Mouse (Mus musculus): ENCODE data around the gene Gm438. TPM values are rescaled to one million over a fixed set of nuclear protein-coding genes. Genes with fewer than 3 reads are reported as not detected.
"Not testable (repeated sequence)": the region's sequence is repeated elsewhere in the genome, so short reads cannot be mapped to it uniquely, and the experiment has no call there.

The Gm438 gene
- polyA plus RNA-seq (2016; fragmentation: Nextera tagmentation; extraction: Ambion mirVana): not detected in 2 replicates

- no peaks in the 10 kb centered on the region for H3K9me3 ChIP-seq
- H3K27ac ChIP-seq (replicated peaks): no peak within 1 kb of the TSS
- H3K4me1 ChIP-seq: no peaks in the 10 kb centered on the region
- H3K36me3 ChIP-seq: no peaks in the 10 kb centered on the region
- H3K27me3 ChIP-seq: no peaks in the 10 kb centered on the region
- H3K4me2 ChIP-seq (replicated peaks): no peak within 1 kb of the TSS
- H3K4me3 ChIP-seq: no peak within 1 kb of the TSS
- no peak within 1 kb of the TSS for H3K9ac ChIP-seq (replicated peaks)
- ATAC-seq (ENCODE audit: low FRiP score, low read depth): no peak
Observed at GRCm38 (mm10) chr4:144786483-144786882, at the start of gene Gm438. Gene Gm438 (minus strand): TSS chr4:144786583.

- Histone ChIP-seq H3K4me2 (replicated peaks) (no peak overlapping the region), H3K4me3 (no peak overlapping the region), H3K27me3 (no peaks in the 10 kb centered on the region), H3K9me3 (0 out of 2 replicates have a peak, but pooled peaks cover 8% of the 10 kb centered on the region), H3K4me1 (no peaks in the 10 kb centered on the region), H3K36me3 (no peaks in the 10 kb centered on the region), H3K27ac (replicated peaks) (no peak overlapping the region), H3K9ac (replicated peaks) (no peak overlapping the region)
- no peak for ATAC-seq (ENCODE audit: low FRiP score, low read depth)
- WGBS: 76% methylated on average over 2 of the region's 2 CpGs
Observed at GRCm38 (mm10) chr4:144824706-144825105, 38.3 kb upstream of the Gm438 start.

- no peaks in the 10 kb centered on the region for H3K4me1 ChIP-seq
- no peak for ATAC-seq (ENCODE audit: low FRiP score, low read depth)
- 0 out of 2 replicates have a peak, but pooled peaks cover 8% of the 10 kb centered on the region for H3K9me3 ChIP-seq
- H3K4me3 ChIP-seq: no peak overlapping the region
- no peaks in the 10 kb centered on the region for H3K36me3 ChIP-seq
- H3K4me2 ChIP-seq (replicated peaks): no peak overlapping the region
- no peaks in the 10 kb centered on the region for H3K27me3 ChIP-seq
- 88% methylated on average over 2 of the region's 2 CpGs for WGBS
- no peak overlapping the region for H3K27ac ChIP-seq (replicated peaks)
- no peak overlapping the region for H3K9ac ChIP-seq (replicated peaks)
Observed at GRCm38 (mm10) chr4:144823996-144824395, 37.6 kb upstream of the Gm438 start.

- not testable (repeated sequence) for ATAC-seq (ENCODE audit: low FRiP score, low read depth); H3K27me3 ChIP-seq; H3K27ac ChIP-seq (replicated peaks); H3K9ac ChIP-seq (replicated peaks); H3K4me2 ChIP-seq (replicated peaks); H3K36me3 ChIP-seq; H3K4me3 ChIP-seq; H3K4me1 ChIP-seq
- H3K9me3 ChIP-seq: peaks cover 15% of the 10 kb centered on the region
- WGBS: 36% methylated on average over 5 of the region's 5 CpGs
Observed at GRCm38 (mm10) chr4:144807135-144807534, 20.8 kb upstream of the Gm438 start.

- H3K9ac ChIP-seq (replicated peaks): no peak overlapping the region
- H3K27ac ChIP-seq (replicated peaks): no peak overlapping the region
- no peaks in the 10 kb centered on the region for H3K4me1 ChIP-seq
- ATAC-seq (ENCODE audit: low FRiP score, low read depth): no peak
- no peak overlapping the region for H3K4me3 ChIP-seq
- peaks cover 3% of the 10 kb centered on the region; the same call in 1 of the 2 replicates for H3K9me3 ChIP-seq
- no peaks in the 10 kb centered on the region for H3K27me3 ChIP-seq
- H3K4me2 ChIP-seq (replicated peaks): no peak overlapping the region
- 88% methylated on average over 3 of the region's 3 CpGs for WGBS
- no peaks in the 10 kb centered on the region for H3K36me3 ChIP-seq
Observed at GRCm38 (mm10) chr4:144803633-144804032, 17.2 kb upstream of the Gm438 start.

- no peaks in the 10 kb centered on the region for H3K4me1 ChIP-seq
- H3K9ac ChIP-seq (replicated peaks): no peak overlapping the region
- H3K27ac ChIP-seq (replicated peaks): no peak overlapping the region
- H3K27me3 ChIP-seq: no peaks in the 10 kb centered on the region
- no peak overlapping the region for H3K4me2 ChIP-seq (replicated peaks)
- 81% methylated on average over 1 of the region's 1 CpGs for WGBS
- no peak overlapping the region for H3K4me3 ChIP-seq
- no peak for ATAC-seq (ENCODE audit: low FRiP score, low read depth)
- no peaks in the 10 kb centered on the region for H3K9me3 ChIP-seq
- H3K36me3 ChIP-seq: no peaks in the 10 kb centered on the region
Observed at GRCm38 (mm10) chr4:144790141-144790540, 3.8 kb upstream of the Gm438 start.

GRCm38 (mm10) chr4:144782476-144783197 lies 3.7 kb downstream of the Gm438 start:
- Histone ChIP-seq H3K4me1 (no peaks in the 10 kb centered on the region), H3K27me3 (no peaks in the 10 kb centered on the region), H3K4me2 (replicated peaks) (no peak overlapping the region), H3K27ac (replicated peaks) (no peak overlapping the region), H3K4me3 (no peak overlapping the region), H3K9ac (replicated peaks) (no peak overlapping the region), H3K36me3 (no peaks in the 10 kb centered on the region), H3K9me3 (peaks cover under 1% of the 10 kb centered on the region; the same call in 1 of the 2 replicates)
- ATAC-seq (ENCODE audit: low FRiP score, low read depth): no peak
- 86% methylated on average over 3 of the region's 3 CpGs for WGBS

- Histone ChIP-seq H3K4me1 (no peaks in the 10 kb centered on the region), H3K27ac (replicated peaks) (no peak overlapping the region), H3K9me3 (peaks cover 8% of the 10 kb centered on the region; the same call in 1 of the 2 replicates), H3K4me2 (replicated peaks) (no peak overlapping the region), H3K27me3 (no peaks in the 10 kb centered on the region), H3K4me3 (no peak overlapping the region), H3K9ac (replicated peaks) (no peak overlapping the region), H3K36me3 (no peaks in the 10 kb centered on the region)
- 48% methylated on average over 2 of the region's 2 CpGs for WGBS
- ATAC-seq (ENCODE audit: low FRiP score, low read depth): no peak
Observed at GRCm38 (mm10) chr4:144765722-144766121, 20.7 kb downstream of the Gm438 start.

- Histone ChIP-seq H3K36me3 (no peaks in the 10 kb centered on the region), H3K9ac (replicated peaks) (no peak overlapping the region), H3K27ac (replicated peaks) (no peak overlapping the region), H3K9me3 (no peaks in the 10 kb centered on the region), H3K4me1 (no peaks in the 10 kb centered on the region), H3K4me2 (replicated peaks) (no peak overlapping the region), H3K27me3 (no peaks in the 10 kb centered on the region), H3K4me3 (no peak overlapping the region)
- ATAC-seq (ENCODE audit: low FRiP score, low read depth): no peak
- WGBS: 81% methylated on average over 1 of the region's 1 CpGs
Observed at GRCm38 (mm10) chr4:144749139-144749538, 37.2 kb downstream of the Gm438 start.

Other genes starting within 250 kb of the Gm438 start
- gene Gm13124, start 221.4 kb downstream of the Gm438 start, polyA plus RNA-seq (2016; fragmentation: Nextera tagmentation; extraction: Ambion mirVana): not detected in 2 replicates
- gene Aadacl4, start 172.9 kb downstream of the Gm438 start, polyA plus RNA-seq (2016; fragmentation: Nextera tagmentation; extraction: Ambion mirVana): not detected in 2 replicates
- gene Gm436, start 100.2 kb downstream of the Gm438 start, polyA plus RNA-seq (2016; fragmentation: Nextera tagmentation; extraction: Ambion mirVana): not detected in 2 replicates
- gene Gm13178, start 65.2 kb downstream of the Gm438 start, polyA plus RNA-seq (2016; fragmentation: Nextera tagmentation; extraction: Ambion mirVana): not detected in 2 replicates
- 9.8 and 13.6 TPM in 2 replicates for gene Dhrs3, start 106.2 kb upstream of the Gm438 start, polyA plus RNA-seq (2016; fragmentation: Nextera tagmentation; extraction: Ambion mirVana)

All from midbrain, embryonic 12.5 days (tissue).